Mouse (Mus musculus) cortical plate, adult 2 months (tissue): ENCODE measurements around the gene Ankrd39.

ENCODE experiments used
- CTCF ChIP-seq: fragments of 200-500 bp; IDR thresholded peaks from 2 replicates; pipeline ENCODE4 v1.5.1; 2011; ENCODE audit warnings: mild to moderate bottlenecking, control low read depth, low read length; ENCODE audit not compliant: insufficient read depth; ENCODE audit errors: extremely low read depth
- POLR2A ChIP-seq: fragments of 200-500 bp; IDR thresholded peaks from 2 replicates; pipeline ENCODE4 v1.6.1; 2011; ENCODE audit warnings: mild to moderate bottlenecking, low read length, control low read depth; ENCODE audit not compliant: insufficient read depth; ENCODE audit errors: extremely low read depth

- no peak for TF ChIP-seq POLR2A
- no peak for TF ChIP-seq CTCF
Observed at GRCm38 (mm10) chr1:36560903-36561302, 13.7 kb upstream of the Ankrd39 start.
